Mouse (Mus musculus) megakaryocyte, embryonic 14.5 days (primary cell): ENCODE data around the gene Pnpla6.

Source experiments
- FLI1 ChIP-seq: IDR thresholded peaks from 2 replicates; pipeline ENCODE4 v1.6.1; 2012; ENCODE audit warnings: low read length, inconsistent platforms, mixed read lengths
- GATA1 ChIP-seq: IDR thresholded peaks from 3 replicates; pipeline ENCODE4 v1.6.1; 2012; ENCODE audit warnings: mixed read lengths, low read length, inconsistent platforms, borderline replicate concordance

- TF ChIP-seq GATA1 (no peak), FLI1 (no peak)
These were observed 71.3 kb downstream of the Pnpla6 start for GRCm38 (mm10) chr8:3586452-3586851.
